Mouse (Mus musculus) embryonic facial prominence, embryonic 14.5 days (tissue): ENCODE measurements around the gene Tbxa2r. TPM values are rescaled to one million over a fixed set of nuclear protein-coding genes. Genes with fewer than 3 reads are reported as not detected.

Experiments used
- ATAC-seq: fragments of 200-750 bp; cut with Nextera tagmentation; 2 replicates; pipeline ENCODE4 v1.8.0; 2017; ENCODE audit warnings: low read depth, moderate number of reproducible peaks, moderate TSS enrichment
- DNase-seq: peaks from one replicate; pipeline ENCODE4 v3.0.0-alpha.2; 2015; ENCODE audit warnings: low spot score
- H3K27ac ChIP-seq: fragments of 300-500 bp; sonication (generic); replicated peaks from 2 replicates; pipeline ENCODE4 v1.5.1; 2014; ENCODE audit warnings: low read depth, mild to moderate bottlenecking, low read length, moderate library complexity
- H3K27me3 ChIP-seq: fragments of 300-500 bp; sonication (generic); replicated peaks from 2 replicates; pipeline ENCODE4 v1.6.1; 2014; ENCODE audit warnings: low read length; ENCODE audit not compliant: control insufficient read depth, insufficient read depth
- H3K36me3 ChIP-seq: fragments of 300-500 bp; sonication (generic); 2 replicates; pipeline ENCODE4 v1.6.1; 2014; ENCODE audit warnings: low read length, mixed read lengths; ENCODE audit not compliant: control insufficient read depth, insufficient read depth
- H3K4me1 ChIP-seq: fragments of 300-500 bp; sonication (generic); 2 replicates; pipeline ENCODE4 v1.6.1; 2014; ENCODE audit warnings: antibody characterized with exemption, low read length; ENCODE audit not compliant: control insufficient read depth, insufficient read depth
- H3K4me2 ChIP-seq: fragments of 300-500 bp; sonication (generic); 2 replicates; pipeline ENCODE4 v1.6.1; 2014; ENCODE audit warnings: low read depth, mild to moderate bottlenecking, low read length, moderate library complexity, mixed read lengths
- H3K4me3 ChIP-seq: fragments of 300-500 bp; sonication (generic); 2 replicates; pipeline ENCODE4 v1.5.1; 2014; ENCODE audit warnings: low read depth, mild to moderate bottlenecking, low read length
- H3K9ac ChIP-seq: fragments of 300-500 bp; sonication (generic); 2 replicates; pipeline ENCODE4 v1.6.1; 2014; ENCODE audit warnings: low read depth, mild to moderate bottlenecking, low read length, moderate library complexity, mixed read lengths
- H3K9me3 ChIP-seq: fragments of 300-500 bp; sonication (generic); 2 replicates; pipeline ENCODE4 v1.6.1; 2016; ENCODE audit warnings: low read length; ENCODE audit not compliant: control insufficient read depth
- WGBS: fragments of 180-500 bp; shearing (Covaris S2); extraction: QIAGEN DNeasy Blood & Tissue Kit; methylation state at CpG from one replicate; pipeline ENCODE4 v1.1.7; 2014; 5-methylcytosine and 5-hydroxymethylcytosine counted together
- polyA plus RNA-seq: library from polyadenylated mRNA; unstranded; fragments of >200 nt; fragmentation: Nextera tagmentation; extraction: Ambion mirVana; gene quantifications from 2 replicates; pipeline ENCODE4 v1.2.1, GENCODE M21; 2014

Gene Tbxa2r
- polyA plus RNA-seq, 1 experiment from 2014 or later, result 6.7 TPM

DNA sequence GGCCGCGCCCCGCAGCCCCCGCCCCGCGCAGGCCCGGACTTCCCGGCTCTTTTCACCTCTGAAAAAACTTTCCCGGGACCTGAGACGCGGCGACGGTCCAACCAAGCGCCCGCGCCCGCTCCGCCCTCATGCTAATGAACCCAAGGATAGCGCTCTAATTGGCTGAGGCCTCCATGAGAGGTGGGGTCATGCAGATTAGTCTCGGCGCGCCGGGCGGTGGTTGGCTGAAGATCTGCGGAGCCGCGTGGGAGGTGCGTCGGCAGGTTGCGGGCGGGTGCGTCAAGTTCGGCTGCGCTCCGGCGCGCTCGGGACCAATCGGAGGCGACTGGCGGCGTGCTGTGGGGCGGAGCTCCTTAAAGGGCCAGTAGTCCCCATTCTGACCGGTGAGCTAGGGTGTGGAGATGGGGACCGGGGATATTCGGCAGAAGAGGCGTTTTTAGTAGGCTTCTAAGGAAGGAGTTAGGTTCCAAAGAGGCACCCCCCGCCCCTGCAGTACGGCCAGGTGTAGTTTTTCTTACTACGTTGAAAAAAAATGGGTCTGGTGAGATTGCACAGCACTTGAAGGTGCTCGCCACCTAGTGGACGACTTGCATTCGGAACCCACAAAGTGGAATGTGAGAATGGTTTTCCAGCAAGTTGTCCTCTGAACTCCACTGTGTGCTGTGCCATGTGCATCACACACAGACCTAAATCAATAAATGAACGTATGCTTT, 22.0 kb downstream of the Tbxa2r start, which contains the start of gene Hmg20b:
TSS of gene Hmg20b (minus strand) at position 130 of the 713 bp plus-strand sequence.
- ATAC-seq (peak; percentile 96), DNase-seq (peak; percentile 100)
- Histone ChIP-seq H3K27ac (peak within 1 kb of the TSS; percentile 72), H3K9ac (peak within 1 kb of the TSS; percentile 85), H3K4me1 (peaks cover 19% of the 10 kb centered on the region), H3K36me3 (peaks cover 13% of the 10 kb centered on the region), H3K4me2 (peak within 1 kb of the TSS; percentile 93), H3K4me3 (peak within 1 kb of the TSS; percentile 88), H3K27me3 (no peaks in the 10 kb centered on the region; the same call in 1 of the 2 replicates), H3K9me3 (no peaks in the 10 kb centered on the region)
- under 1% methylated on average over 49 of the region's 54 CpGs for WGBS

DNA sequence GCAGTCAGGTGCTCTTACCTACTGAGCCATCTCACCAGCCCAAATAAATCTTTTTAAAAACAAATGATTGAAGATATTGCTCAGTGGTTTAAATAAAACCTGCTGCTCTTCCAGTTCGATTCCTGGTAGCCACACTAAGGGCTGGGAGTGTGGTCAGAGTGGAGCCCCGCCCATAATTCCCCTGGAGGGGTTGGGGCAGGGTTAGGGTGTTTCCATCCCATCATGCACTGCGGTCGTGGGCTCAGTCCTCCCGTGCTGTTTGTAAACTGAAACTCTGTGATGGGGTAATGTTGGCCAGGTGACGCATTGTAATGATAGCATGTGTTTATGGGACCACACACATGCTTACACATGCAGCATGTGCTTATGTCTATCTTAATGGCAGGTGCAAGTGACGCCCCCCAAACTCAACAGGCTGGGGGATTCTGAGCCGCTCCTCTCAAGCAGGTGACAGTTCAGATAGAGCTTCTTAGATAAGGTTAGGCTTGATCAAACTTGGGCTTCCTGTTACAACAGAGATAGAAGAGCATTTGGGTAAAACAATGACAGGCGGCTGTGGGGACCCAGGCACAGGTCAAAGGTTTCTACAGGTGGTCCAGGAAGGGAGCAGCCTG, 23.3 kb downstream of the Tbxa2r start:
- ATAC-seq (no peak), DNase-seq (no peak)
- Histone ChIP-seq H3K4me2 (no peak overlapping the region), H3K9me3 (no peaks in the 10 kb centered on the region), H3K27me3 (no peaks in the 10 kb centered on the region; the same call in 1 of the 2 replicates), H3K36me3 (peaks cover 9% of the 10 kb centered on the region; the same call in 1 of the 2 replicates), H3K4me1 (peaks cover 15% of the 10 kb centered on the region), H3K9ac (no peak overlapping the region), H3K4me3 (no peak overlapping the region), H3K27ac (no peak overlapping the region)
- 22% methylated on average over 9 of the region's 9 CpGs for WGBS

DNA sequence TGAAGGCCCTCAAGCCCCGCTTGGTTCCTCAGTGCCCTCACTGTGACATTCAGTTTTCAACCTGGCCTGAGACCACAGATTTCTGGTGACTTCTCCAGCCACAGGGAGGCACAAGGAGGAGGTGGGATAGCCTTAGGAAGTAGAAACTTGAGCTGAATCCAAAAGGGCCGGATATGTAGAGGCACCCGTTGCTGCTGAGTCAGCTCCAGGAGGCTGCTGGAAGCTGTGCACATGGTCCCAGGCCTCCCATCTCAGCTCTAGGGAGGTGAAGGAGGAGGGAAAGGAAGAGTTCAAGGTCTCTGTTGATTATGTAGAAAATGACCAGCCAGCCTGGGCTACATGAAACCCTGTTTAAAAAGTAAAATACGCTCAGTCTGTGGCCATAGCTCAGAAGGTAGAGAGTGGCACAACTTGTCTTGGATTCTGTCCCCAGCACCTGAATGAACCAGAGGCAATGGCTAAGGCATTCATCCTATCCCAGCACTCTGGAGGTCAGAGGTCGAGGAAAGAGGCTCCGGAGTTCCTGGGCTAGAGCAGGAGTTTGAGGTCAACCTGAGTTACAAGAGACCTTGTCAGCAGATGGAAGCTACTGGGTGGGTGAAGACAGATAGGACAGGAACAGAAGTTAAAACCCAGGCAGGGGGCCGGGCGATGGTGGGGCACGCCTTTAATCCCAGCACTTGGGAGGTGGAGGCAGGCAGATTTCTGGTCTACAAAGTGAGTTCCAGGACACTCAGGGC, 26.4 kb downstream of the Tbxa2r start:
- no peaks in the 10 kb centered on the region for H3K36me3 ChIP-seq
- H3K9ac ChIP-seq, result peak overlapping the region; percentile 30; the same call in 1 of the 2 replicates
- H3K4me1 ChIP-seq, result peaks cover 10% of the 10 kb centered on the region
- H3K9me3 ChIP-seq, result no peaks in the 10 kb centered on the region
- 57% methylated on average over 9 of the region's 9 CpGs for WGBS
- DNase-seq (no peak), ATAC-seq (no peak)
- H3K27me3 ChIP-seq, result no peaks in the 10 kb centered on the region
- no peak overlapping the region for H3K4me2 ChIP-seq
- H3K4me3 ChIP-seq, result no peak overlapping the region
- H3K27ac ChIP-seq, result peak overlapping the region; percentile 21; the same call in 1 of the 2 replicates

DNA sequence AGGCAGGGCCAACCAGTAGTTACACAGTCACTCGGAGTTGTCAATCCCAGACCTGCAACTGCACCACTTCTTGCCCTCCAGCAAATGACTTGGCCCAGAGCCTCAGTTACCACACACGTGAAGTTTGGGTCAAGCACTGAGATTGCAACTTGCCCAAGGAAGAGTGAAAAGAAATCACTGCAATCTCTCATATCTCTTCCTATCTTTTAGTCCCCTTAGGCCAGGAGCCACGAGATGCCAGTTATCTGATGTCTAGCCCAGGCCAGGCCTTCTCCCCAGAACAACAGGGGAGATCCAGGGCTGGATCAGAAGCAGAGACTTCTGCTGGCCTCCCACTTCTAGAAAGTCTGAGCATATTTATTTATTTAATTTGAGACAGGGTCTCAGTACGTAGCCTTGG, 27.0 kb downstream of the Tbxa2r start:
- DNase-seq (no peak), ATAC-seq (no peak)
- no peaks in the 10 kb centered on the region for H3K27me3 ChIP-seq
- H3K4me3 ChIP-seq, result no peak overlapping the region
- no peaks in the 10 kb centered on the region for H3K36me3 ChIP-seq
- H3K4me1 ChIP-seq, result peaks cover 10% of the 10 kb centered on the region
- H3K27ac ChIP-seq, result no peak overlapping the region
- 69% methylated on average over 4 of the region's 4 CpGs for WGBS
- no peak overlapping the region for H3K4me2 ChIP-seq
- H3K9me3 ChIP-seq, result no peaks in the 10 kb centered on the region
- no peak overlapping the region for H3K9ac ChIP-seq

DNA sequence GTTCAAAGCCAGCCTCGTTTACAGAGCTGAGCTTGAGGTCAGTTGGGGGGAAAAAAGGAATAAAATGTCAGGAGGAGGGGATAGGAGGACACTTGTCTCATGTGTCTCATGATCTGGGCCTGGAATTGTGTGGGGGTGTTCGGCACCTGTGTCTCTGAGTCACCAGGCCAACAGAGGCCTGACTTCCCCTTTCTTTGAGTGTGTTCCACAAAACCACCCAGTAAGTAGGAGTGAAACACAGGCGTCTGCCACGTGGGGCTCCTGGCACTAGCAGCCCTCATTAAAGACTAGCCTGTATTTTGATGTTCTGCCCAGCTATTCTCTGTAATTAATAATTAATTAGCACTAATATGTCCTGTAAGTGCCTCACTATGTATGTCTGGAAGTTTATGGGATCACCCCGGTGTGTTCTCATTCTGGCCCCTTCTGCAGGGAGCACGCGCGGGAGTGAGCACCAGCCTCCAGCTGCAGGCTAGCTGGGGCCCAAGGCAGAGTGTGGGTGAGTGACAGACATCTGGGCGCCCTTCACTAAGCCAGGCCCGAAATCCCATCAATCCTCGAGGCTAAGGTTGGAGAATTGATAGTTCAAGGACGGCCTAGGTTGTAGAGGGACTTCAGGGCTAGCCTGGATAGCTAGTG, 27.9 kb downstream of the Tbxa2r start:
- no peak overlapping the region for H3K27ac ChIP-seq
- ATAC-seq, result no peak
- H3K9me3 ChIP-seq, result no peaks in the 10 kb centered on the region
- H3K36me3 ChIP-seq, result no peaks in the 10 kb centered on the region
- H3K4me1 ChIP-seq, result peaks cover 10% of the 10 kb centered on the region
- no peak for DNase-seq
- peak overlapping the region; percentile 98; the same call in 1 of the 2 replicates for H3K4me2 ChIP-seq
- H3K27me3 ChIP-seq, result no peaks in the 10 kb centered on the region
- H3K4me3 ChIP-seq, result peak overlapping the region; percentile 81; the same call in 1 of the 2 replicates
- H3K9ac ChIP-seq, result no peak overlapping the region
- WGBS, result 52% methylated on average over 12 of the region's 12 CpGs

DNA sequence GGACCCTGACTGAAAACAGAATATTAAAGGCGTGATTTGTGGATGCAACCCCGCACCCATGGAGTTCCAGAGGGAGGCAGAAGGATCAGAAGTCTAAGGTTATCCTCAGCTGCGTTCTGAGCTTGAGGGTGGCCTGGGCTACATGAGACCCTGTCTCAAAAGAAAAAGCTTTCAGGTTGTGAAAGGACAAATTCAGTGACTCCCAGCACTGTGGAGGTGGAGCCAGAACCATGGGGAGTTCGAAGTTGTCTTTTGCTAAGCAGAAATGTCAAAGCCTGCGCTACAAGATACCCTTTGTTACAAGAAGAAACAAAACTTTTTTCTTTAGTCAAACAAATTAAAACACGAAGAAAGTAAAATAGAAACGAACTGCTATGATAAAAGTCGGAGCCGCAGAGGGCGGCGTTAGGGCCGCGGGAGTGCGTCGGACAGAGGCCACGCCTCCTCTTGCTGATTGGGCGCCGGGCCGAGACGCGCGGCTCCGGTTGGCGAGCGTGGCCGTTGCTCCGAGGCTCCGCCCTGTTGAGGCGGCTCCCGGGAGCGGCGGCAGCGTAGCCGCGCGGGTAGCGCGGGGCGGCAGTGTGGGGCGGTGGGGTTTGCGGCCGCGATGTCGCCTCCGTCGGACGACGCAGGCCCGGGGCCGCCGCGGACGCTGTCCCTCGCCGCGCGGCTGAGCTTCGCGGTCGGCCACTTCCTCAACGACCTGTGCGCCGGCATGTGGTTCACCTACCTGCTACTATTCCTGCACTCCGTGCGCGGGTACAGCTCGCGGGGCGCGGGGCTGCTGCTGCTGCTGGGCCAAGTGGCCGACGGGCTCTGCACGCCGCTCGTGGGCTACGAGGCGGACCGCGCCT, 28.7 kb downstream of the Tbxa2r start, which contains the start of gene Mfsd12:
TSS of gene Mfsd12 (plus strand) at position 501 of the 854 bp plus-strand sequence.
- H3K4me1 ChIP-seq, result peaks cover 10% of the 10 kb centered on the region
- no peaks in the 10 kb centered on the region for H3K27me3 ChIP-seq
- DNase-seq, result peak; percentile 95
- no peaks in the 10 kb centered on the region for H3K36me3 ChIP-seq
- no peaks in the 10 kb centered on the region for H3K9me3 ChIP-seq
- ATAC-seq, result peak; percentile 93
- peak within 1 kb of the TSS; percentile 83 for H3K9ac ChIP-seq
- H3K27ac ChIP-seq, result no peak within 1 kb of the TSS
- peak within 1 kb of the TSS; percentile 81 for H3K4me3 ChIP-seq
- 3% methylated on average over 38 of the region's 79 CpGs for WGBS
- H3K4me2 ChIP-seq, result peak within 1 kb of the TSS; percentile 98

DNA sequence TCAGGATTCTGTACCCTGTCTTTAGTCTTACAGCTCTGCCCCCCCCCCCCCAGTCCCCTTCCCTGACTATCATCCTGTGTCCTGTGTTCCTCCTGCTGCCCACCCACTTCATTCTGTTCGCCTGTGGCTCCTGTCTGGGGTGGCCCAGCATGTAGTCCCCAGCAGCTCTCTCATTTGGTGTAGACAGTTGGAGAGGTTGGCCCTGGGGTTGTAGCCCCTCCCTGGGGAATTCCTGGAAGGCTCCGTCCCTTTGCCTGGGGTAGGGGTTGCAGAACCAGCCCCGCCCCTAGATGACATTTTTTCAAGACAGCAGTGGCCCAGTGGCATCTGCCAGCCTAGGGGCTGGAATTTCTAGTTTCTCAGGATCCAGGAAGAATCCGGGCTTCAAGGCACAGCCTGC, 29.7 kb downstream of the Tbxa2r start:
- peaks cover 10% of the 10 kb centered on the region for H3K4me1 ChIP-seq
- peak overlapping the region; percentile 81 for H3K4me3 ChIP-seq
- ATAC-seq, result no peak
- 25% methylated on average over 4 of the region's 4 CpGs for WGBS
- H3K9ac ChIP-seq, result peak overlapping the region; percentile 83
- peaks cover 7% of the 10 kb centered on the region for H3K27me3 ChIP-seq
- DNase-seq, result peak; percentile 56
- no peaks in the 10 kb centered on the region for H3K9me3 ChIP-seq
- H3K27ac ChIP-seq, result no peak overlapping the region
- H3K36me3 ChIP-seq, result 0 out of 2 replicates have a peak, but pooled peaks cover 6% of the 10 kb centered on the region
- H3K4me2 ChIP-seq, result peak overlapping the region; percentile 98
